Mouse (Mus musculus): Measurements from ENCODE around the gene Trim26.

DNA sequence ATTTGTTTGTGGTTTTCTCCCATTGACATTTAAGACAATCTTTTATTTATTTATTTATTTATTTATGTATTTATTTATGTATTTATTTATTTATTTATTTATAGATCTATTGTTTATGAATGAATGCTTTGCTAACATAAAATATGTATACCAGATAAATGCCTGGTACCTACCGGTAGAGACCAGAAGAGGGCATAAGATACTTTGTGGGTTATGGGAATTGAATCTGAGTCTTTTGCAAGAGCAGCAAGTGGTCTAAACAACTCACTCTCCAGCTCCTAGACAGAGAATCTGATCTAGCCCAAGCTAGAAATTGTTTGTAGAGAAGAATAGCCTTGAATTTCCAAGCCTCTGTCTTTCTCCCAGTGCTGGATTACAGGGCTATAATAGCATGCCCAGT is 63.8 kb downstream of the Trim26 start:
- peak; percentile 47 for TF ChIP-seq CTCF (IDR thresholded peaks at IDR 0.05)
- no peak for TF ChIP-seq POLR2A (IDR thresholded peaks at IDR 0.05; ENCODE audit: insufficient read depth, low read depth, low read length)
- TF ChIP-seq EP300 (IDR thresholded peaks at IDR 0.05; ENCODE audit: insufficient read depth, low read depth, low read length): no peak

All from heart, adult 2 months (tissue).